Mouse (Mus musculus) intestine, postnatal 0 days (tissue): ENCODE measurements around the gene Gm7233. TPM values are rescaled to one million over a fixed set of nuclear protein-coding genes. Genes with fewer than 3 reads are reported as not detected.
"Not testable (repeated sequence)": the region's sequence is repeated elsewhere in the genome, so short reads cannot be mapped to it uniquely, and the experiment has no call there.

ENCODE experiments used
- ATAC-seq: fragments of 200-750 bp; cut with Nextera tagmentation; 2 replicates; pipeline ENCODE4 v1.8.0; 2017; ENCODE audit warnings: mild to moderate bottlenecking, moderate TSS enrichment, moderate library complexity
- H3K27ac ChIP-seq: fragments of 300-500 bp; sonication (generic); 2 replicates; pipeline ENCODE4 v1.5.1; 2014; ENCODE audit warnings: mild to moderate bottlenecking, low read depth, low read length, moderate library complexity
- H3K27me3 ChIP-seq: fragments of 300-500 bp; sonication (generic); replicated peaks from 2 replicates; pipeline ENCODE4 v1.6.1; 2014; ENCODE audit warnings: low read length, mixed read lengths; ENCODE audit not compliant: control insufficient read depth, insufficient read depth
- H3K36me3 ChIP-seq: fragments of 300-500 bp; sonication (generic); 2 replicates; pipeline ENCODE4 v1.6.1; 2014; ENCODE audit warnings: mild to moderate bottlenecking, moderate library complexity; ENCODE audit not compliant: control insufficient read depth, insufficient read depth
- H3K4me1 ChIP-seq: fragments of 300-500 bp; sonication (generic); replicated peaks from 2 replicates; pipeline ENCODE4 v1.6.1; 2014; ENCODE audit warnings: antibody characterized with exemption, low read length, mixed read lengths; ENCODE audit not compliant: control insufficient read depth, insufficient read depth
- H3K4me2 ChIP-seq: fragments of 300-500 bp; sonication (generic); replicated peaks from 2 replicates; pipeline ENCODE4 v1.6.1; 2014; ENCODE audit warnings: low read depth, mild to moderate bottlenecking, moderate library complexity
- H3K4me3 ChIP-seq: fragments of 300-500 bp; sonication (generic); 2 replicates; pipeline ENCODE4 v1.5.1; 2014; ENCODE audit warnings: low read depth, low read length
- H3K9ac ChIP-seq: fragments of 300-500 bp; sonication (generic); 2 replicates; pipeline ENCODE4 v1.6.1; 2014; ENCODE audit warnings: mild to moderate bottlenecking, low read depth, low read length
- H3K9me3 ChIP-seq: fragments of 300-500 bp; sonication (generic); 2 replicates; pipeline ENCODE4 v1.6.1; 2016; ENCODE audit warnings: mixed run types; ENCODE audit not compliant: control insufficient read depth
- WGBS: fragments of 180-500 bp; shearing (Covaris S2); extraction: QIAGEN DNeasy Blood & Tissue Kit; methylation state at CpG from one replicate; pipeline ENCODE4 v1.1.7; 2014; 5-methylcytosine and 5-hydroxymethylcytosine counted together
- polyA plus RNA-seq: library from polyadenylated mRNA; unstranded; fragments of >200 nt; fragmentation: Nextera tagmentation; extraction: Ambion mirVana; gene quantifications from 2 replicates; pipeline ENCODE4 v1.2.1, GENCODE M21; 2015

Gm7233 gene
- not detected in 2 replicates for polyA plus RNA-seq

DNA sequence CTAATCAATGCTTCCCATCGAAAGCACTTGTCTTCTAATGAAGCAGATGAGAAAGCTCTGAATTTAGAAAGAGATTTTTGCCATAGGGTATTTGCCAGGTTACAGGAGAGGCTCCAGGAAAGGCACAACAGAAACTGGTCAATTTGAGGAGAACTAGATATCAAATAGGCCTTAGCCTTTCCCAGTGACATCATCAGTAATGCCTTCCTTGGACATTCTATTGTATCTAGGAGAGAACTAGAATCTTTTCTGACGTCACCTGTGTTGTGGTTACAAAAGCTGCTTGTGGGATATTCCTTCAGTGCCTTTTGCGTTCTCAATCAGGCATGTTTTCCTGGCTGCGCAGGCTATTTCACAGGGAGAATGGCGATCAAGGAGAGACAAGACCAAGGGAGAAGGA, at the start of gene Gm7233:
Gene Gm7233, plus strand, starts transcription at position 301 of the 400 bp plus-strand sequence.
- H3K4me2 ChIP-seq, H3K4me1 ChIP-seq, H3K9me3 ChIP-seq, H3K27me3 ChIP-seq, H3K36me3 ChIP-seq, H3K9ac ChIP-seq, ATAC-seq, H3K27ac ChIP-seq, H3K4me3 ChIP-seq: not testable (repeated sequence)
- WGBS = 83% methylated on average over 4 of the region's 5 CpGs

DNA sequence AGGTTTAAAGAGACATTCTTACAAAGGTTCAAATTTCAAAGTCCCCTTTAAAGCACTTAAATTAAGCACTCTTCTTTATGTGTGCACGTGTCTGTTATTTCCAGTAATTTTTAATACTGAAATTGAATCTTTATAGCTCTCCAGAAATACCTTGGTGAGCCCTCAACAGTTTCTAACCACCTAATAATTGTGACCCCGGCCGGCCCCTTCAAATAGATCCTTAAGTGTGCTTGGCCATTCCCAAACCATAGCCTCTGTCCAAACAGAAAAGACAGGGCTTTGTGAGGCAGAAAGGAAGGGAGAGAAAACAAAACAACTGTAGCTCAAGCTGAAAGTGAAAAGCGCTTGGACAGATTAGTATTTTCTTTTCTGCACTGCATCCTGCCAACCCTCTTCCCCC, 12.5 kb upstream of the Gm7233 start:
- not testable (repeated sequence) for H3K9me3 ChIP-seq, H3K4me2 ChIP-seq, H3K27ac ChIP-seq, H3K4me3 ChIP-seq, ATAC-seq, H3K9ac ChIP-seq, H3K36me3 ChIP-seq, H3K4me1 ChIP-seq, H3K27me3 ChIP-seq
- 76% methylated on average over 3 of the region's 4 CpGs for WGBS

DNA sequence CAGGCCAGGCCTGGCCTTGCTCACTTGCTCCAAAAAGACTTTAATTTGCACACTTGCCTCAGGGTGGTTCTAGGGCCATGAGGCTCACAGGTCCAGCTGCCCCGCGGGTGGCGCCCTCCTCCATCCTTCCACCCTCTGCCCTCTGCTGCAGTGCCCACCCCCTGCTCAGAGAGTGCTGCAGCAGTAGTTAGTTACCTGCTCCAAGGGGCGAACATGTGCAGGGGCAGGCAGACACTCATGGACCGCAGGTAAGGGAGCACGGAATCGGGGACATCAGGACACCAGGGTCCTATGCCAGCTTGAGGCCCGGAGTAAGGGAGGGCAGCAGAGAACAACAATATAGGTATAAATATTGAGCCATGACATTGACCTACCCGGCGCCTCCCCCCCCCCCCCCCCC, 11.7 kb upstream of the Gm7233 start:
- H3K4me2 ChIP-seq, H3K36me3 ChIP-seq, ATAC-seq, H3K9ac ChIP-seq, H3K4me3 ChIP-seq, H3K27ac ChIP-seq, H3K9me3 ChIP-seq, H3K27me3 ChIP-seq, H3K4me1 ChIP-seq: not testable (repeated sequence)
- no CpG with 5 or more reads among the region's 10 CpGs for WGBS

DNA sequence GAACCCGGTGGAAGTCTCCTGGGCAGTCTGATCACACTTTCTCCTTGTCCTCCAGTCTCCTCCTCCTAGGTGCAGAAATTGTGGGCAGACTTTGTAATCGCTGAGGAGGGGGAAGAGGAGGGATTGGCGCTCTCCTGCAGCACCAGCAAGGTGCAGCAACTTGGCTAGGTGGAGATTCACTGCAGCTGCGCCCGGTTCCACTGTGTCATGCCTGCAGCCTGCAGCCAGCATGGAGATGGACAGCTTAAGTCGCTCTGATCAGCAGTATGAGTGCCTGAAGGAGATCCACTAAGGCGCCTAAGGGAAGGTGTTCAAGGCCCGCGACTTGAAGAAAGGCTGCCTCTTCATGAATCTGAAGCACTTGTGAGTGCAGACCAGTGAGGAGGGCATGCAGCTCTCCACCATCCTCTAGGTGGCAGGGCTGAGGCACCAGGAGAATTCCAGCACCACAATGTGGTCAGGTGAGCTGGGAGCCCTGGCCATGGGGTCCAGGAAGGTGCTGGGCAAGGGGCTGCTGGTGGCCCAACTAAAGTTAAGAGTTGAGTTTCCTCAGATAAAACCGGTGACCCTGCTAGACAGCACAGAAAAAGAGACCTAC, 11.0 kb upstream of the Gm7233 start:
- H3K9me3 ChIP-seq, H3K27ac ChIP-seq, H3K4me2 ChIP-seq, H3K27me3 ChIP-seq, H3K36me3 ChIP-seq, ATAC-seq, H3K9ac ChIP-seq, H3K4me1 ChIP-seq, H3K4me3 ChIP-seq: not testable (repeated sequence)
- whole genome bisulfite sequencing = 20% methylated on average over 1 of the region's 10 CpGs

DNA sequence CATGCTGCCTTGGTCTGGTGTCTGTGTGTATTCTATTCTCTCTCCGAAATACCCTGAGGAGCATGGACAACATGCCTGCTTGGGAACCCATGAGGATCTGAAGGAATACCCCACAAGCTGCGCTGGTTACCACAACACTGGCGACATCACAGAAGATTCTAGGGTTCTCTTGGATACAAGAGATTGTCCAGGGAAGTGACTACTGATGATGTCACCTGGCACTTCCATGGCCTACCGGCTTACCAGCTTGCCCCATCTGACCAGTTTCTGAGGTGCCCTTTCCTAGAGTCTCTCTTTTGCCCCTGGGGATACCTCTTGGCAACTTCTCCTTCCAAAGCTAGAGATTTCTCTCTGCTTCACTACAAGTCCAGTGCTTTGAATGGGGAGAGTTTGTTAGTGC, 55.5 kb downstream of the Gm7233 start, which contains the start of gene Gm8122:
Gene Gm8122, minus strand, starts transcription at position 101 of the 400 bp plus-strand sequence.
- WGBS = 92% methylated on average over 3 of the region's 4 CpGs
- not testable (repeated sequence) for H3K27ac ChIP-seq, H3K9ac ChIP-seq, H3K9me3 ChIP-seq, H3K4me2 ChIP-seq, ATAC-seq, H3K36me3 ChIP-seq, H3K4me1 ChIP-seq, H3K4me3 ChIP-seq, H3K27me3 ChIP-seq

Other genes with a start within 250 kb of the Gm7233 start
- gene Gm8082, start 186.2 kb upstream of the Gm7233 start, polyA plus RNA-seq = not detected in 2 replicates
- gene Gm10376, start 164.2 kb upstream of the Gm7233 start, polyA plus RNA-seq = not detected in 2 replicates
- not detected in 2 replicates for gene Gm8094, start 103.2 kb upstream of the Gm7233 start, polyA plus RNA-seq
- gene Gm8104, start 79.3 kb upstream of the Gm7233 start, polyA plus RNA-seq = not detected in 2 replicates
- not detected in 2 replicates for gene Gm8122, start 55.4 kb downstream of the Gm7233 start, polyA plus RNA-seq
- gene Gm8126, start 78.8 kb downstream of the Gm7233 start, polyA plus RNA-seq = not detected in 2 replicates
- gene Gm9732, start 95.2 kb downstream of the Gm7233 start, polyA plus RNA-seq = not detected in 2 replicates
- gene Gm8127, start 114.0 kb downstream of the Gm7233 start, polyA plus RNA-seq = not detected in 2 replicates
- gene 1700001F09Rik, start 167.9 kb downstream of the Gm7233 start, polyA plus RNA-seq = not detected in 2 replicates
- not detected in 2 replicates for gene Gm8138, start 236.5 kb downstream of the Gm7233 start, polyA plus RNA-seq